Comparison of ENCODE assay signal across 8 mouse cellular contexts in genomic region chr8:11727273-11727650, GRCm38 (mm10). TPM values are rescaled to one million over a fixed set of nuclear protein-coding genes. Genes with fewer than 3 reads are reported as not detected.
A peak's percentile ranks its signal among the peaks of the same experiment; 100 is the strongest.
DNase-seq lines count a peak whose midpoint lies in the region; ATAC-seq and TF ChIP-seq lines count a peak whose summit lies in the region.

No protein-coding gene starts in this region.

- TF ChIP-seq EP300 in liver, postnatal 0 days (IDR thresholded peaks at IDR 0.05; ENCODE audit: low read depth) = no peak

- peaks cover 21% of the 10 kb centered on the region for H3K4me1 ChIP-seq in heart, embryonic 16.5 days (ENCODE audit: control insufficient read depth, insufficient read depth, low read length)
- peaks cover 9% of the 10 kb centered on the region; the same call in 1 of the 2 replicates for H3K4me1 ChIP-seq in liver, postnatal 0 days (ENCODE audit: insufficient read depth)

- H3K36me3 ChIP-seq in heart, embryonic 16.5 days (ENCODE audit: control insufficient read depth, insufficient read depth) = no peaks in the 10 kb centered on the region
- H3K36me3 ChIP-seq in liver, postnatal 0 days (replicated peaks; ENCODE audit: insufficient read depth, low read length) = no peaks in the 10 kb centered on the region

- H3K4me2 ChIP-seq in heart, embryonic 16.5 days (ENCODE audit: low read depth, low read length) = peak overlapping the region; percentile 81
- peak overlapping the region; percentile 70 for H3K4me2 ChIP-seq in liver, postnatal 0 days (ENCODE audit: low read depth, low read length)

- intact Hi-C loops in gastrocnemius, adult 2 months (cut with DNase I) = no loop called here

- DNase-seq in gastrocnemius, adult 2 months = no peak
- DNase-seq in gastrocnemius, adult 8-10 months (ENCODE audit: low spot score in 2 of 2) = no peak
- DNase-seq in WW6 (ENCODE audit: low read depth, low spot score) = peak; percentile 13
- no peak for DNase-seq in liver, postnatal 0 days
- no peak for DNase-seq in embryo, embryonic 10.5 days (ENCODE audit: low spot score)
- DNase-seq in urinary bladder, postnatal 10 days (ENCODE audit: low spot score) = no peak
- DNase-seq in cerebellum, postnatal 14 days = no peak

- H3K27me3 ChIP-seq in heart, embryonic 16.5 days (ENCODE audit: control insufficient read depth, insufficient read depth, low read length) = peaks cover 21% of the 10 kb centered on the region
- H3K27me3 ChIP-seq in liver, postnatal 0 days (ENCODE audit: insufficient read depth, low read length) = peaks cover 31% of the 10 kb centered on the region

- WGBS in heart, embryonic 16.5 days = under 1% methylated on average over 22 of the region's 22 CpGs
- 3% methylated on average over 22 of the region's 22 CpGs for WGBS in liver, postnatal 0 days (ENCODE audit: insufficient replicate concordance)

- peak; percentile 56 for ATAC-seq in heart, embryonic 16.5 days (replicated peaks; ENCODE audit: extremely low read depth, insufficient read depth, low FRiP score)
- ATAC-seq in liver, postnatal 0 days = peak; percentile 8; the same call in 1 of the 2 replicates

- TF ChIP-seq CTCF in gastrocnemius, adult 2 months (IDR thresholded peaks at IDR 0.05) = no peak
- no peak for TF ChIP-seq CTCF in liver, postnatal 0 days (IDR thresholded peaks at IDR 0.05; ENCODE audit: low read depth)

- peak overlapping the region; percentile 88 for H3K9ac ChIP-seq in heart, embryonic 16.5 days (ENCODE audit: low read length)
- H3K9ac ChIP-seq in liver, postnatal 0 days (replicated peaks) = peak overlapping the region; percentile 54

- peak overlapping the region; percentile 81 for H3K4me3 ChIP-seq in gastrocnemius, adult 2 months
- peak overlapping the region; percentile 74 for H3K4me3 ChIP-seq in heart, embryonic 16.5 days (ENCODE audit: low read length)
- H3K4me3 ChIP-seq in liver, postnatal 0 days (ENCODE audit: low read depth, low read length) = peak overlapping the region; percentile 57

- H3K9me3 ChIP-seq in heart, embryonic 16.5 days (replicated peaks; ENCODE audit: control insufficient read depth, low read length) = no peaks in the 10 kb centered on the region
- no peaks in the 10 kb centered on the region for H3K9me3 ChIP-seq in liver, postnatal 0 days (ENCODE audit: low read length)

- H3K27ac ChIP-seq in gastrocnemius, adult 2 months = peak overlapping the region; percentile 77
- H3K27ac ChIP-seq in heart, embryonic 16.5 days (ENCODE audit: low read length) = peak overlapping the region; percentile 96
- H3K27ac ChIP-seq in liver, postnatal 0 days (ENCODE audit: low read depth) = peak overlapping the region; percentile 95

RNA-seq across cellular contexts. Expression of gene Arhgef7, which starts 0.3 kb away (rescaled TPM):
- 10 to 100 TPM; 30.3 to 50.9 TPM for total RNA-seq in gastrocnemius, adult 2 months (2021)
- 10 to 100 TPM; 26.8 to 33.1 (median 29.5) TPM for total RNA-seq in gastrocnemius, adult 8-10 months (2022)
- polyA plus RNA-seq in heart, embryonic 16.5 days (2015; fragmentation: Nextera tagmentation; extraction: Ambion mirVana) = 54.1 and 59.6 TPM in 2 replicates
- 7.6 and 9.2 TPM in 2 replicates for polyA plus RNA-seq in liver, postnatal 0 days (2015; fragmentation: Nextera tagmentation; extraction: Ambion mirVana)

RNA-seq across cellular contexts. Expression of gene 1700016D06Rik, which starts 26.4 kb away (rescaled TPM):
- not detected for total RNA-seq in gastrocnemius, adult 2 months (2021)
- total RNA-seq in gastrocnemius, adult 8-10 months (2022) = not detected
- not detected in 2 replicates for polyA plus RNA-seq in heart, embryonic 16.5 days (2015; fragmentation: Nextera tagmentation; extraction: Ambion mirVana)
- not detected in 2 replicates for polyA plus RNA-seq in liver, postnatal 0 days (2015; fragmentation: Nextera tagmentation; extraction: Ambion mirVana)
